Comparison of ENCODE assay signal across 18 mouse cellular contexts in genomic region chr1:119064892-119065671, GRCm38 (mm10). TPM values are rescaled to one million over a fixed set of nuclear protein-coding genes. Genes with fewer than 3 reads are reported as not detected.
DNase-seq lines count a peak whose midpoint lies in the region; ATAC-seq and TF ChIP-seq lines count a peak whose summit lies in the region.
"Had no signal": no experiment of that assay in that cellular context is flagged by ENCODE, and none has a peak within 500 bp of the region (broad histone marks: within the 10 kb centered on the region; RNA-seq: fewer than 3 reads in every experiment).

No protein-coding gene starts in this region.

- H3K27ac ChIP-seq in gastrocnemius, adult 2 months: peak overlapping the region; percentile 59
- H3K27ac ChIP-seq in intestine, embryonic 15.5 days: no peak overlapping the region
- H3K27ac ChIP-seq in intestine, postnatal 0 days (ENCODE audit: low read depth, low read length): no peak overlapping the region
- peak overlapping the region; percentile 24 for H3K27ac ChIP-seq in ES-Bruce4 (ENCODE audit: insufficient read depth, low read length)
- H3K27ac ChIP-seq in limb, embryonic 14.5 days (replicated peaks; ENCODE audit: low read depth, low read length): peak overlapping the region; percentile 63

- TF ChIP-seq POLR2A in ES-Bruce4 (IDR thresholded peaks at IDR 0.05; ENCODE audit: insufficient read depth, low read length): no peak
- TF ChIP-seq POLR2A in limb, embryonic 14.5 days (IDR thresholded peaks at IDR 0.05; ENCODE audit: borderline replicate concordance, extremely low read depth, insufficient read depth, insufficient read length): no peak

- intact Hi-C loops in gastrocnemius, adult 2 months (cut with DNase I): no loop called here
- intact Hi-C loops in left cerebral cortex, postnatal 36 days (cut with DNase I): no loop called here

- 0 out of 2 replicates have a peak, but pooled peaks have one; percentile 36 for ATAC-seq in intestine, embryonic 15.5 days
- no peak for ATAC-seq in intestine, postnatal 0 days
- peak; percentile 66; the same call in 1 of the 2 replicates for ATAC-seq in limb, embryonic 14.5 days (ENCODE audit: low FRiP score, low read depth)
- ATAC-seq: forebrain, embryonic 14.5 days had no signal

- no peaks in the 10 kb centered on the region for H3K9me3 ChIP-seq in intestine, embryonic 15.5 days
- H3K9me3 ChIP-seq in intestine, postnatal 0 days (ENCODE audit: control insufficient read depth): no peaks in the 10 kb centered on the region
- no peaks in the 10 kb centered on the region for H3K9me3 ChIP-seq in ES-Bruce4 (replicated peaks; ENCODE audit: control insufficient read depth, insufficient read depth, low read length, poor library complexity, severe bottlenecking)
- no peaks in the 10 kb centered on the region for H3K9me3 ChIP-seq in limb, embryonic 14.5 days (ENCODE audit: control insufficient read depth, low read length)

- DNase-seq in gastrocnemius, adult 2 months: peak; percentile 46
- DNase-seq in gastrocnemius, postnatal 4 days (ENCODE audit: low spot score in 2 of 2): no peak
- no peak for DNase-seq in limb, embryonic 14.5 days (ENCODE audit: low spot score)
- DNase-seq in left cerebral cortex, postnatal 36 days (ENCODE audit: low spot score in 2 of 2): no peak
- DNase-seq in ovary, adult 18-20 months (ENCODE audit: low spot score): no peak
- DNase-seq: kidney, adult 11 months; kidney, postnatal 25 days; left cerebral cortex, postnatal 4 days; right cerebral cortex, postnatal 14 days had no signal

- H3K36me3 ChIP-seq in intestine, embryonic 15.5 days: no peaks in the 10 kb centered on the region
- H3K36me3 ChIP-seq in intestine, postnatal 0 days (ENCODE audit: control insufficient read depth, insufficient read depth): no peaks in the 10 kb centered on the region
- H3K36me3 ChIP-seq in ES-Bruce4 (ENCODE audit: control insufficient read depth, insufficient read depth, low read length, poor library complexity, severe bottlenecking): no peaks in the 10 kb centered on the region
- no peaks in the 10 kb centered on the region for H3K36me3 ChIP-seq in limb, embryonic 14.5 days (ENCODE audit: control insufficient read depth, insufficient read depth, low read length)
- H3K36me3 ChIP-seq: G1E had no signal

- no peak for TF ChIP-seq EP300 in ES-Bruce4 (IDR thresholded peaks at IDR 0.05; ENCODE audit: insufficient read depth, low read depth, low read length)

- 58% methylated on average over 20 of the region's 20 CpGs for WGBS in intestine, embryonic 15.5 days
- 69% methylated on average over 20 of the region's 20 CpGs for WGBS in intestine, postnatal 0 days
- whole genome bisulfite sequencing in limb, embryonic 14.5 days: 53% methylated on average over 20 of the region's 20 CpGs

- no peaks in the 10 kb centered on the region for H3K4me1 ChIP-seq in intestine, embryonic 15.5 days (replicated peaks)
- no peaks in the 10 kb centered on the region for H3K4me1 ChIP-seq in intestine, postnatal 0 days (replicated peaks; ENCODE audit: control insufficient read depth, insufficient read depth, low read length)
- H3K4me1 ChIP-seq in ES-Bruce4 (ENCODE audit: control insufficient read depth, insufficient read depth, low read length): no peaks in the 10 kb centered on the region
- peaks cover 9% of the 10 kb centered on the region for H3K4me1 ChIP-seq in limb, embryonic 14.5 days (ENCODE audit: control insufficient read depth, insufficient read depth, low read length)

- no peak overlapping the region for H3K4me2 ChIP-seq in intestine, embryonic 15.5 days (replicated peaks)
- H3K4me2 ChIP-seq in intestine, postnatal 0 days (replicated peaks; ENCODE audit: low read depth): no peak overlapping the region
- peak overlapping the region; percentile 18 for H3K4me2 ChIP-seq in limb, embryonic 14.5 days (replicated peaks; ENCODE audit: low read depth, low read length, severe bottlenecking)
- H3K4me2 ChIP-seq: midbrain, embryonic 11.5 days had no signal

- peak overlapping the region; percentile 54 for H3K4me3 ChIP-seq in gastrocnemius, adult 2 months
- no peak overlapping the region for H3K4me3 ChIP-seq in intestine, embryonic 15.5 days (replicated peaks)
- H3K4me3 ChIP-seq in intestine, postnatal 0 days (ENCODE audit: low read depth, low read length): no peak overlapping the region
- H3K4me3 ChIP-seq in ES-Bruce4 (ENCODE audit: low read depth, low read length): 0 out of 2 replicates have a peak overlapping the region, but pooled peaks have one; percentile 9
- H3K4me3 ChIP-seq in limb, embryonic 14.5 days (replicated peaks; ENCODE audit: low read length): no peak overlapping the region

- no peaks in the 10 kb centered on the region for H3K27me3 ChIP-seq in intestine, embryonic 15.5 days (replicated peaks)
- no peaks in the 10 kb centered on the region for H3K27me3 ChIP-seq in intestine, postnatal 0 days (replicated peaks; ENCODE audit: control insufficient read depth, insufficient read depth, low read length)
- no peaks in the 10 kb centered on the region for H3K27me3 ChIP-seq in ES-Bruce4 (ENCODE audit: control insufficient read depth, insufficient read depth, low read length, poor library complexity, severe bottlenecking)
- H3K27me3 ChIP-seq in limb, embryonic 14.5 days (ENCODE audit: control insufficient read depth, insufficient read depth, low read length): no peaks in the 10 kb centered on the region

- no peak overlapping the region for H3K9ac ChIP-seq in intestine, embryonic 15.5 days
- H3K9ac ChIP-seq in intestine, postnatal 0 days (ENCODE audit: low read depth, low read length): no peak overlapping the region
- H3K9ac ChIP-seq in ES-Bruce4 (ENCODE audit: low read depth, poor library complexity, severe bottlenecking): peak overlapping the region; percentile 34
- no peak overlapping the region for H3K9ac ChIP-seq in limb, embryonic 14.5 days (ENCODE audit: low read depth, low read length, severe bottlenecking)

- no peak for TF ChIP-seq CTCF in gastrocnemius, adult 2 months (IDR thresholded peaks at IDR 0.05)
- no peak for TF ChIP-seq CTCF in intestine, postnatal 0 days (IDR thresholded peaks at IDR 0.05; ENCODE audit: low read depth)
- no peak for TF ChIP-seq CTCF in ES-Bruce4 (IDR thresholded peaks at IDR 0.05; ENCODE audit: low read depth, low read length)

RNA-seq across cellular contexts. Expression of gene Gli2, which starts 11.7 kb away (rescaled TPM):
- total RNA-seq in gastrocnemius, adult 2 months (2021): 1 to 10 TPM in 1 of 2 experiments, under 1 TPM in 1; 0.94 to 1.4 TPM
- total RNA-seq in gastrocnemius, postnatal 4 days (2021): 10 to 100 TPM; 11.3 to 13.4 TPM
- polyA plus RNA-seq in intestine, embryonic 15.5 days (2015; fragmentation: Nextera tagmentation; extraction: Ambion mirVana): 7.2 and 7.4 TPM in 2 replicates
- polyA plus RNA-seq in intestine, postnatal 0 days (2015; fragmentation: Nextera tagmentation; extraction: Ambion mirVana): 2.1 and 3.8 TPM in 2 replicates
- 8.7 and 10.9 TPM in 2 replicates for polyA plus RNA-seq in ES-Bruce4 (2011; ENCODE audit: insufficient read depth, insufficient read length, low read depth, missing spikeins)
- 31.5 and 45.6 TPM in 2 replicates for polyA plus RNA-seq in limb, embryonic 14.5 days (2012; rRNA removed)
- 23.0 and 25.4 TPM in 2 replicates for polyA plus RNA-seq in limb, embryonic 14.5 days (2014; fragmentation: Nextera tagmentation; extraction: Ambion mirVana)
- total RNA-seq in left cerebral cortex, postnatal 36 days (2021): 1 to 10 TPM; 3.2 to 4.8 TPM
- total RNA-seq: common myeloid progenitor, adult 5-6 weeks; hematopoietic stem cell, adult 5-6 weeks; neutrophil, adult 5-6 weeks had no signal
- polyA plus RNA-seq: G1E had no signal

Comparison
In these comparisons a context has a peak if more than half of its experiments do, and no peak if none do; other contexts are left out.
1. H3K27ac ChIP-seq: peak in gastrocnemius, adult 2 months (single experiment), ES-Bruce4 (single experiment) and limb, embryonic 14.5 days (single experiment); none in intestine, embryonic 15.5 days (single experiment) and intestine, postnatal 0 days (single experiment).
2. H3K4me3 ChIP-seq: peak in gastrocnemius, adult 2 months (single experiment) and ES-Bruce4 (single experiment); none in intestine, embryonic 15.5 days (single experiment), intestine, postnatal 0 days (single experiment) and limb, embryonic 14.5 days (single experiment).